Mouse (Mus musculus): ENCODE data around the gene Esp34.

Esp34 gene

GRCm38 (mm10) chr17:38553892-38554291 lies at the start of gene Esp34:
TSS of gene Esp34 (plus strand) at chr17:38554192.
- DNase-seq (ENCODE audit: low spot score in 2 of 2): no peak

GRCm38 (mm10) chr17:38562527-38562926 lies 8.5 kb downstream of the Esp34 start:
- no peak for DNase-seq (ENCODE audit: low spot score in 2 of 2)

Data from spleen, postnatal 14 days (tissue).